Mouse (Mus musculus) ES-E14 (cell line): Measurements from ENCODE around the gene Cdk5r2.
"Not testable (repeated sequence)": the region's sequence is repeated elsewhere in the genome, so short reads cannot be mapped to it uniquely, and the experiment has no call there.

Experiments used
- CHD2 ChIP-seq: IDR thresholded peaks from 2 replicates; pipeline ENCODE4 v1.6.1; 2014; ENCODE audit warnings: mild to moderate bottlenecking, low read depth, low read length, inconsistent platforms
- HCFC1 ChIP-seq: IDR thresholded peaks from 2 replicates; pipeline ENCODE4 v1.6.1; 2012; ENCODE audit warnings: low read length, inconsistent platforms, borderline replicate concordance; ENCODE audit not compliant: insufficient read depth
- MAFK ChIP-seq: IDR thresholded peaks from 2 replicates; pipeline ENCODE4 v1.6.1; 2014; ENCODE audit warnings: mild to moderate bottlenecking, low read depth, low read length, inconsistent platforms; ENCODE audit not compliant: insufficient read depth
- ZC3H11A ChIP-seq: IDR thresholded peaks from 2 replicates; pipeline ENCODE4 v1.6.1; 2012; ENCODE audit warnings: low read depth, mild to moderate bottlenecking, inconsistent platforms, low read length, borderline replicate concordance
- ZNF384 ChIP-seq: IDR thresholded peaks from 2 replicates; pipeline ENCODE4 v1.6.1; 2012; ENCODE audit warnings: low read depth, low read length, inconsistent platforms

DNA sequence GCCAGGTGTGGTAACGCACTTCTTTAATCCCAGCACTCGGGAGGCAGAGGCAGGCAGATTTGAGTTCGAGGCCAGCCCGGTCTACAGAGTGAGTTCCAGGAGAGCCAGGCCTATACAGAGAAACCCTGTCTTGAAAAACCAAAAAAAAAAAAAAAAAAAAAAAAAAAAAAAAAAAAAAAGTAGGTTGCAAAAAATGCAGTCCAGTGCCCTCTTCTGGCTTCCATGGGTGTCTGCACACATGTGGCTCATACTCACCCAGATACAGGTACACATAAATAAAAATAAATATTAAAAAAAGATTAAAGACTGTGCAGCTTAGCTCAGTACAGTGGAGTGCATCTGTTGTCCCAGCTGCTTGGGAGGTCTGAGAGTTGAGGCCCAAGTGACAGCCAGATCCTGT lies 31.1 kb upstream of the Cdk5r2 start:
- peak; percentile 97 for TF ChIP-seq ZNF384
- not testable (repeated sequence) for TF ChIP-seq HCFC1, ZC3H11A, CHD2, MAFK
